Mouse (Mus musculus) myocyte (in vitro differentiated cells): Measurements from ENCODE around the gene Snx29.

Experiments used
- MAX ChIP-seq: IDR thresholded peaks from one replicate; pipeline ENCODE4 v1.6.1; 2011; ENCODE audit warnings: low read depth, mild to moderate bottlenecking, control low read depth
- POLR2A ChIP-seq: IDR thresholded peaks from one replicate; pipeline ENCODE4 v1.6.1; 2011; ENCODE audit warnings: low read depth, mild to moderate bottlenecking, control low read depth, moderate library complexity; ENCODE audit not compliant: insufficient read length
- POLR2AphosphoS2 ChIP-seq: IDR thresholded peaks from one replicate; pipeline ENCODE4 v1.6.1; 2011; ENCODE audit warnings: low read depth, control low read depth; ENCODE audit not compliant: insufficient read length
- TCF3 ChIP-seq: IDR thresholded peaks from one replicate; pipeline ENCODE4 v1.6.1; 2011; ENCODE audit warnings: low read depth, control low read depth; ENCODE audit not compliant: insufficient read length

GRCm38 (mm10) chr16:11495923-11496616 is 173.4 kb downstream of the Snx29 start:
- TF ChIP-seq TCF3 (no peak), POLR2A (no peak), POLR2AphosphoS2 (no peak), MAX (no peak)
